Mouse (Mus musculus) heart, embryonic 13.5 days (tissue): ENCODE results near the gene Hdac1. TPM values are rescaled to one million over a fixed set of nuclear protein-coding genes. Genes with fewer than 3 reads are reported as not detected.
A peak's percentile ranks its signal among the peaks of the same experiment; 100 is the strongest.

ENCODE experiments used
- ATAC-seq: fragments of 200-750 bp; cut with Nextera tagmentation; 2 replicates; pipeline ENCODE4 v1.8.0; 2017; ENCODE audit warnings: moderate TSS enrichment; ENCODE audit not compliant: insufficient number of reproducible peaks, low FRiP score, low TSS enrichment; ENCODE audit errors: extremely low read depth
- H3K27ac ChIP-seq: fragments of 300-500 bp; sonication (generic); replicated peaks from 2 replicates; pipeline ENCODE4 v1.5.1; 2015; ENCODE audit warnings: moderate library complexity, mild to moderate bottlenecking, inconsistent platforms
- H3K27me3 ChIP-seq: fragments of 300-500 bp; sonication (generic); replicated peaks from 2 replicates; pipeline ENCODE4 v1.6.1; 2015; ENCODE audit warnings: mild to moderate bottlenecking, inconsistent platforms
- H3K36me3 ChIP-seq: fragments of 300-500 bp; sonication (generic); 2 replicates; pipeline ENCODE4 v1.6.1; 2015; ENCODE audit warnings: mild to moderate bottlenecking, inconsistent platforms
- H3K4me1 ChIP-seq: fragments of 300-500 bp; sonication (generic); 2 replicates; pipeline ENCODE4 v1.6.1; 2015; ENCODE audit warnings: inconsistent platforms
- H3K4me2 ChIP-seq: fragments of 300-500 bp; sonication (generic); 2 replicates; pipeline ENCODE4 v1.6.1; 2015; ENCODE audit warnings: inconsistent platforms, mild to moderate bottlenecking, moderate library complexity
- H3K4me3 ChIP-seq: fragments of 300-500 bp; sonication (generic); 2 replicates; pipeline ENCODE4 v1.5.1; 2015; ENCODE audit warnings: moderate library complexity, mild to moderate bottlenecking, inconsistent platforms
- H3K9ac ChIP-seq: fragments of 300-500 bp; sonication (generic); 2 replicates; pipeline ENCODE4 v1.6.1; 2015; ENCODE audit warnings: inconsistent platforms, mild to moderate bottlenecking, moderate library complexity
- H3K9me3 ChIP-seq: fragments of 300-500 bp; sonication (generic); 2 replicates; pipeline ENCODE4 v1.6.1; 2016; ENCODE audit warnings: inconsistent platforms
- WGBS: fragments of 180-500 bp; shearing (Covaris S2); methylation state at CpG from one replicate; pipeline ENCODE4 v1.1.7; 2015; ENCODE audit warnings: mixed read lengths; 5-methylcytosine and 5-hydroxymethylcytosine counted together
- polyA plus RNA-seq: library from polyadenylated mRNA; unstranded; fragments of >200 nt; fragmentation: Nextera tagmentation; extraction: Ambion mirVana; gene quantifications from 2 replicates; pipeline ENCODE4 v1.2.1, GENCODE M21; 2015

Gene Hdac1
- polyA plus RNA-seq, result 127 and 141 TPM in 2 replicates

GRCm38 (mm10) chr4:129542592-129543141 lies at the start of gene Hdac1:
TSS of gene Hdac1 (minus strand) at chr4:129542713.
- peak within 1 kb of the TSS; percentile 86 for H3K27ac ChIP-seq
- WGBS, result 2% methylated on average over 46 of the region's 46 CpGs
- peaks cover 23% of the 10 kb centered on the region for H3K4me1 ChIP-seq
- H3K4me2 ChIP-seq, result peak within 1 kb of the TSS; percentile 88
- no peaks in the 10 kb centered on the region for H3K9me3 ChIP-seq
- H3K9ac ChIP-seq, result peak within 1 kb of the TSS; percentile 97
- peaks cover 19% of the 10 kb centered on the region for H3K36me3 ChIP-seq
- H3K4me3 ChIP-seq, result peak within 1 kb of the TSS; percentile 91
- peak; percentile 100 for ATAC-seq
- no peaks in the 10 kb centered on the region for H3K27me3 ChIP-seq

GRCm38 (mm10) chr4:129588865-129589264 lies 46.4 kb upstream of the Hdac1 start:
- H3K9me3 ChIP-seq, result no peaks in the 10 kb centered on the region
- peaks cover 14% of the 10 kb centered on the region for H3K4me1 ChIP-seq
- H3K9ac ChIP-seq, result no peak overlapping the region
- H3K27ac ChIP-seq, result no peak overlapping the region
- H3K4me3 ChIP-seq, result no peak overlapping the region
- no peaks in the 10 kb centered on the region for H3K27me3 ChIP-seq
- H3K4me2 ChIP-seq, result no peak overlapping the region
- H3K36me3 ChIP-seq, result peaks cover 39% of the 10 kb centered on the region
- 64% methylated on average over 4 of the region's 4 CpGs for WGBS
- no peak for ATAC-seq

GRCm38 (mm10) chr4:129586943-129587342 lies 44.4 kb upstream of the Hdac1 start:
- ATAC-seq, result no peak
- Histone ChIP-seq H3K9ac (no peak overlapping the region), H3K27ac (no peak overlapping the region), H3K4me2 (no peak overlapping the region), H3K9me3 (no peaks in the 10 kb centered on the region), H3K4me1 (peaks cover 14% of the 10 kb centered on the region), H3K36me3 (peaks cover 20% of the 10 kb centered on the region), H3K4me3 (no peak overlapping the region), H3K27me3 (no peaks in the 10 kb centered on the region)
- 50% methylated on average over 1 of the region's 1 CpGs for WGBS

GRCm38 (mm10) chr4:129585773-129586172 lies 43.3 kb upstream of the Hdac1 start:
- H3K27ac ChIP-seq, result no peak overlapping the region
- H3K9me3 ChIP-seq, result no peaks in the 10 kb centered on the region
- peak overlapping the region; percentile 78 for H3K4me2 ChIP-seq
- ATAC-seq, result no peak
- no peaks in the 10 kb centered on the region for H3K27me3 ChIP-seq
- H3K4me3 ChIP-seq, result peak overlapping the region; percentile 58
- peaks cover 14% of the 10 kb centered on the region for H3K4me1 ChIP-seq
- H3K9ac ChIP-seq, result peak overlapping the region; percentile 77
- peaks cover 8% of the 10 kb centered on the region for H3K36me3 ChIP-seq
- 74% methylated on average over 9 of the region's 9 CpGs for WGBS

GRCm38 (mm10) chr4:129584884-129585608 lies 42.5 kb upstream of the Hdac1 start:
- WGBS, result 2% methylated on average over 36 of the region's 36 CpGs
- peak overlapping the region; percentile 78 for H3K4me2 ChIP-seq
- peak overlapping the region; percentile 58 for H3K4me3 ChIP-seq
- peak; percentile 59; the same call in 1 of the 2 replicates for ATAC-seq
- peak overlapping the region; percentile 68; the same call in 1 of the 2 replicates for H3K27ac ChIP-seq
- 0 out of 2 replicates have a peak, but pooled peaks cover under 1% of the 10 kb centered on the region for H3K36me3 ChIP-seq
- H3K4me1 ChIP-seq, result peaks cover 17% of the 10 kb centered on the region
- peak overlapping the region; percentile 77 for H3K9ac ChIP-seq
- H3K27me3 ChIP-seq, result no peaks in the 10 kb centered on the region
- no peaks in the 10 kb centered on the region for H3K9me3 ChIP-seq

GRCm38 (mm10) chr4:129584370-129584769 lies 41.9 kb upstream of the Hdac1 start:
- Histone ChIP-seq H3K9me3 (no peaks in the 10 kb centered on the region), H3K4me2 (peak overlapping the region; percentile 78), H3K9ac (peak overlapping the region; percentile 77), H3K4me3 (peak overlapping the region; percentile 58), H3K36me3 (no peaks in the 10 kb centered on the region), H3K27ac (peak overlapping the region; percentile 68; the same call in 1 of the 2 replicates), H3K4me1 (peaks cover 17% of the 10 kb centered on the region), H3K27me3 (no peaks in the 10 kb centered on the region)
- no peak for ATAC-seq
- 67% methylated on average over 1 of the region's 1 CpGs for WGBS

- Histone ChIP-seq H3K4me2 (no peak overlapping the region), H3K9ac (no peak overlapping the region), H3K4me1 (peaks cover 17% of the 10 kb centered on the region), H3K27ac (no peak overlapping the region), H3K4me3 (no peak overlapping the region), H3K9me3 (no peaks in the 10 kb centered on the region), H3K36me3 (no peaks in the 10 kb centered on the region), H3K27me3 (peaks cover 3% of the 10 kb centered on the region; the same call in 1 of the 2 replicates)
- WGBS, result 90% methylated on average over 1 of the region's 1 CpGs
- no peak for ATAC-seq
These were observed 39.7 kb upstream of the Hdac1 start for GRCm38 (mm10) chr4:129582251-129582650.

GRCm38 (mm10) chr4:129580347-129580746 lies 37.8 kb upstream of the Hdac1 start:
- 58% methylated on average over 7 of the region's 7 CpGs for WGBS
- peak overlapping the region; percentile 78; the same call in 1 of the 2 replicates for H3K27ac ChIP-seq

GRCm38 (mm10) chr4:129578466-129578865 lies 36.0 kb upstream of the Hdac1 start, which contains the start of gene Fam167b:
TSS of gene Fam167b (minus strand) at chr4:129578549.
- no peak within 1 kb of the TSS for H3K9ac ChIP-seq
- ATAC-seq, result no peak
- H3K9me3 ChIP-seq, result no peaks in the 10 kb centered on the region
- peak within 1 kb of the TSS; percentile 22 for H3K4me3 ChIP-seq
- H3K4me1 ChIP-seq, result peaks cover 15% of the 10 kb centered on the region
- no peaks in the 10 kb centered on the region for H3K36me3 ChIP-seq
- H3K27me3 ChIP-seq, result peaks cover 3% of the 10 kb centered on the region; the same call in 1 of the 2 replicates
- peak within 1 kb of the TSS; percentile 49 for H3K4me2 ChIP-seq
- WGBS, result 66% methylated on average over 5 of the region's 5 CpGs
- peak within 1 kb of the TSS; percentile 78 for H3K27ac ChIP-seq

More at GRCm38 (mm10) chr4:129580347-129580746, 37.8 kb upstream of the Hdac1 start:
- Histone ChIP-seq H3K9ac (no peak overlapping the region), H3K27me3 (peaks cover 3% of the 10 kb centered on the region; the same call in 1 of the 2 replicates), H3K4me2 (no peak overlapping the region), H3K4me3 (no peak overlapping the region), H3K4me1 (peaks cover 22% of the 10 kb centered on the region), H3K9me3 (no peaks in the 10 kb centered on the region), H3K36me3 (no peaks in the 10 kb centered on the region)
- no peak for ATAC-seq

- H3K27ac ChIP-seq, result peak overlapping the region; percentile 78
These were observed 35.2 kb upstream of the Hdac1 start for GRCm38 (mm10) chr4:129577688-129578087.

GRCm38 (mm10) chr4:129576863-129577491 lies 34.5 kb upstream of the Hdac1 start:
- Histone ChIP-seq H3K4me3 (peak overlapping the region; percentile 29), H3K27me3 (peaks cover 3% of the 10 kb centered on the region; the same call in 1 of the 2 replicates), H3K36me3 (no peaks in the 10 kb centered on the region), H3K4me2 (peak overlapping the region; percentile 49), H3K9me3 (no peaks in the 10 kb centered on the region), H3K9ac (peak overlapping the region; percentile 65), H3K4me1 (peaks cover 15% of the 10 kb centered on the region), H3K27ac (no peak overlapping the region)
- ATAC-seq, result no peak
- 26% methylated on average over 21 of the region's 21 CpGs for WGBS

More at GRCm38 (mm10) chr4:129577688-129578087, 35.2 kb upstream of the Hdac1 start:
- H3K4me2 ChIP-seq, result peak overlapping the region; percentile 49
- H3K9ac ChIP-seq, result no peak overlapping the region
- no peaks in the 10 kb centered on the region for H3K36me3 ChIP-seq
- 71% methylated on average over 7 of the region's 7 CpGs for WGBS
- H3K27me3 ChIP-seq, result peaks cover 3% of the 10 kb centered on the region; the same call in 1 of the 2 replicates
- H3K4me1 ChIP-seq, result peaks cover 15% of the 10 kb centered on the region
- H3K4me3 ChIP-seq, result peak overlapping the region; percentile 22; the same call in 1 of the 2 replicates
- no peaks in the 10 kb centered on the region for H3K9me3 ChIP-seq
- no peak for ATAC-seq
